ENCODE assay signal across 12 mouse cellular contexts in the genomic region with DNA sequence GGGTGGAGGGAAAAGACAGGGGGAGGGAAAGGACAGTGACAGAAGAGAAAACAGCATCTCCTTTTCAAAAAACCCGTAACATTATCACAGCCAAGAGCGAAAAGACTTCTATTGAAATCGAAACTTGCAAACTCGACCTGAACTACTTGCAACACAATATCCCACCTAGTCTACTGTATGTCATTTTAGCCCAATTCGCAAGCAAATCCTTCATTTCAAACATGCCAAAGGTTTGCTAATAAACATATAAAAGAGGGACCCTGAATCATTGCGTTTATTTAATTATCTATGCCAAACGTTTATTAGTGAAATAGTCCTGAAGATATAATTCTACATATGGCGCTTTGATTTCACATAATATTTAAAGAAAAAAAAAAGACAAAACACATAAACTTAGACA. TPM values are rescaled to one million over a fixed set of nuclear protein-coding genes. Genes with fewer than 3 reads are reported as not detected.
DNase-seq lines count a peak whose midpoint lies in the region; ATAC-seq and TF ChIP-seq lines count a peak whose summit lies in the region.
"Had no signal": no experiment of that assay in that cellular context is flagged by ENCODE, and none has a peak within 500 bp of the region (broad histone marks: within the 10 kb centered on the region; RNA-seq: fewer than 3 reads in every experiment).

No protein-coding gene starts in this region.

- H3K4me1 ChIP-seq in heart, embryonic 15.5 days (replicated peaks) = peaks cover 19% of the 10 kb centered on the region; the same call in 1 of the 2 replicates
- H3K4me1 ChIP-seq in midbrain, embryonic 13.5 days (replicated peaks) = peaks cover 10% of the 10 kb centered on the region
- peaks cover 3% of the 10 kb centered on the region; the same call in 1 of the 2 replicates for H3K4me1 ChIP-seq in midbrain, embryonic 15.5 days
- H3K4me1 ChIP-seq in intestine, postnatal 0 days (replicated peaks; ENCODE audit: control insufficient read depth, insufficient read depth, low read length) = no peaks in the 10 kb centered on the region
- H3K4me1 ChIP-seq in stomach, embryonic 16.5 days (ENCODE audit: control insufficient read depth, insufficient read depth, low read length) = peaks cover 11% of the 10 kb centered on the region; the same call in 1 of the 2 replicates

- H3K9ac ChIP-seq in heart, embryonic 15.5 days = no peak overlapping the region
- no peak overlapping the region for H3K9ac ChIP-seq in midbrain, embryonic 13.5 days (replicated peaks)
- H3K9ac ChIP-seq in midbrain, embryonic 15.5 days = no peak overlapping the region
- no peak overlapping the region for H3K9ac ChIP-seq in intestine, postnatal 0 days (ENCODE audit: low read depth, low read length)
- H3K9ac ChIP-seq in stomach, embryonic 16.5 days (ENCODE audit: low read length) = peak overlapping the region; percentile 14; the same call in 1 of the 2 replicates

- no peak overlapping the region for H3K27ac ChIP-seq in heart, embryonic 15.5 days
- no peak overlapping the region for H3K27ac ChIP-seq in midbrain, embryonic 13.5 days
- no peak overlapping the region for H3K27ac ChIP-seq in midbrain, embryonic 15.5 days
- H3K27ac ChIP-seq in intestine, postnatal 0 days (ENCODE audit: low read depth, low read length) = no peak overlapping the region
- H3K27ac ChIP-seq in stomach, embryonic 16.5 days (ENCODE audit: low read length) = no peak overlapping the region; the same call in 1 of the 2 replicates

- H3K27me3 ChIP-seq in heart, embryonic 15.5 days = peaks cover 96% of the 10 kb centered on the region
- peaks cover 97% of the 10 kb centered on the region for H3K27me3 ChIP-seq in midbrain, embryonic 13.5 days
- H3K27me3 ChIP-seq in midbrain, embryonic 15.5 days (replicated peaks) = peaks cover 92% of the 10 kb centered on the region
- peaks cover 84% of the 10 kb centered on the region for H3K27me3 ChIP-seq in intestine, postnatal 0 days (replicated peaks; ENCODE audit: control insufficient read depth, insufficient read depth, low read length)
- peaks cover 46% of the 10 kb centered on the region for H3K27me3 ChIP-seq in stomach, embryonic 16.5 days (ENCODE audit: control insufficient read depth, insufficient read depth, low read length)
- H3K27me3 ChIP-seq: CH12.LX had no signal

- TF ChIP-seq CTCF in intestine, postnatal 0 days (IDR thresholded peaks at IDR 0.05; ENCODE audit: low read depth) = no peak

- peak overlapping the region; percentile 18 for H3K4me3 ChIP-seq in heart, embryonic 15.5 days
- no peak overlapping the region for H3K4me3 ChIP-seq in midbrain, embryonic 13.5 days (replicated peaks)
- no peak overlapping the region for H3K4me3 ChIP-seq in midbrain, embryonic 15.5 days
- 0 out of 2 replicates have a peak overlapping the region, but pooled peaks have one; percentile 9 for H3K4me3 ChIP-seq in intestine, postnatal 0 days (ENCODE audit: low read depth, low read length)
- H3K4me3 ChIP-seq in stomach, embryonic 16.5 days (replicated peaks; ENCODE audit: low read length) = peak overlapping the region; percentile 22

- peak overlapping the region; percentile 45; the same call in 1 of the 2 replicates for H3K4me2 ChIP-seq in heart, embryonic 15.5 days
- peak overlapping the region; percentile 17; the same call in 1 of the 2 replicates for H3K4me2 ChIP-seq in midbrain, embryonic 13.5 days (replicated peaks)
- no peak overlapping the region for H3K4me2 ChIP-seq in midbrain, embryonic 15.5 days
- peak overlapping the region; percentile 18; the same call in 1 of the 2 replicates for H3K4me2 ChIP-seq in intestine, postnatal 0 days (replicated peaks; ENCODE audit: low read depth)
- peak overlapping the region; percentile 41 for H3K4me2 ChIP-seq in stomach, embryonic 16.5 days (ENCODE audit: low read depth, low read length)

- WGBS in heart, embryonic 15.5 days = 17% methylated on average over 8 of the region's 8 CpGs
- WGBS in midbrain, embryonic 13.5 days = 3% methylated on average over 8 of the region's 8 CpGs
- WGBS in midbrain, embryonic 15.5 days = 6% methylated on average over 8 of the region's 8 CpGs
- 16% methylated on average over 8 of the region's 8 CpGs for WGBS in intestine, postnatal 0 days
- 30% methylated on average over 8 of the region's 8 CpGs for WGBS in stomach, embryonic 16.5 days

- H3K9me3 ChIP-seq in heart, embryonic 15.5 days (replicated peaks) = no peaks in the 10 kb centered on the region
- no peaks in the 10 kb centered on the region for H3K9me3 ChIP-seq in midbrain, embryonic 13.5 days
- no peaks in the 10 kb centered on the region for H3K9me3 ChIP-seq in midbrain, embryonic 15.5 days
- no peaks in the 10 kb centered on the region for H3K9me3 ChIP-seq in intestine, postnatal 0 days (ENCODE audit: control insufficient read depth)
- no peaks in the 10 kb centered on the region for H3K9me3 ChIP-seq in stomach, embryonic 16.5 days (replicated peaks; ENCODE audit: control insufficient read depth, low read length)

- no peak for ATAC-seq in heart, embryonic 15.5 days (replicated peaks; ENCODE audit: insufficient number of reproducible peaks, insufficient read depth, low FRiP score, low read depth)
- ATAC-seq in midbrain, embryonic 13.5 days = no peak
- no peak for ATAC-seq in midbrain, embryonic 15.5 days (replicated peaks)
- no peak for ATAC-seq in intestine, postnatal 0 days
- ATAC-seq in stomach, embryonic 16.5 days (ENCODE audit: insufficient read depth, low FRiP score) = no peak

- no peaks in the 10 kb centered on the region for H3K36me3 ChIP-seq in heart, embryonic 15.5 days
- H3K36me3 ChIP-seq in midbrain, embryonic 13.5 days = no peaks in the 10 kb centered on the region
- H3K36me3 ChIP-seq in midbrain, embryonic 15.5 days (replicated peaks) = no peaks in the 10 kb centered on the region
- no peaks in the 10 kb centered on the region for H3K36me3 ChIP-seq in intestine, postnatal 0 days (ENCODE audit: control insufficient read depth, insufficient read depth)
- H3K36me3 ChIP-seq in stomach, embryonic 16.5 days (ENCODE audit: control insufficient read depth, insufficient read depth, low read length) = no peaks in the 10 kb centered on the region

- DNase-seq in heart, adult 18-20 months = no peak
- no peak for DNase-seq in layer of hippocampus, adult 18-20 months (ENCODE audit: low spot score in 2 of 2)
- no peak for DNase-seq in layer of hippocampus, adult 8-10 months (ENCODE audit: low spot score in 2 of 2)
- DNase-seq: cerebellum, adult 9-10 months; gastrocnemius, postnatal 25 days; lung, adult 18-20 months had no signal

RNA-seq across cellular contexts. Expression of gene Isl1, which starts 11.5 kb away (rescaled TPM):
- 2.1 and 8.5 TPM in 2 replicates for polyA plus RNA-seq in heart, embryonic 15.5 days (2015; fragmentation: Nextera tagmentation; extraction: Ambion mirVana)
- total RNA-seq in heart, adult 18-20 months (2021) = under 1 TPM in 1 of 2 experiments, not detected in 1; 0.69 TPM
- 52.9 and 54.3 TPM in 2 replicates for polyA plus RNA-seq in midbrain, embryonic 13.5 days (2015; fragmentation: Nextera tagmentation; extraction: Ambion mirVana)
- 30.7 and 33.8 TPM in 2 replicates for polyA plus RNA-seq in midbrain, embryonic 15.5 days (2015; fragmentation: Nextera tagmentation; extraction: Ambion mirVana)
- polyA plus RNA-seq in intestine, postnatal 0 days (2015; fragmentation: Nextera tagmentation; extraction: Ambion mirVana) = 1.4 and 2.4 TPM in 2 replicates
- polyA plus RNA-seq in stomach, embryonic 16.5 days (2015; fragmentation: Nextera tagmentation; extraction: Ambion mirVana) = 31.6 and 33.6 TPM in 2 replicates
- not detected for total RNA-seq in layer of hippocampus, adult 18-20 months (2021)
- not detected for total RNA-seq in layer of hippocampus, adult 8-10 months (2022)
- total RNA-seq: CH12.LX; gastrocnemius, postnatal 25 days had no signal

Comparison
In these comparisons a context has a peak if more than half of its experiments do, and no peak if none do; other contexts are left out.
1. H3K4me3 ChIP-seq: peak in heart, embryonic 15.5 days (single experiment), intestine, postnatal 0 days (single experiment) and stomach, embryonic 16.5 days (single experiment); none in midbrain, embryonic 13.5 days (single experiment) and midbrain, embryonic 15.5 days (single experiment).